8 mouse cellular contexts compared by ENCODE assay signal in the genomic region with DNA sequence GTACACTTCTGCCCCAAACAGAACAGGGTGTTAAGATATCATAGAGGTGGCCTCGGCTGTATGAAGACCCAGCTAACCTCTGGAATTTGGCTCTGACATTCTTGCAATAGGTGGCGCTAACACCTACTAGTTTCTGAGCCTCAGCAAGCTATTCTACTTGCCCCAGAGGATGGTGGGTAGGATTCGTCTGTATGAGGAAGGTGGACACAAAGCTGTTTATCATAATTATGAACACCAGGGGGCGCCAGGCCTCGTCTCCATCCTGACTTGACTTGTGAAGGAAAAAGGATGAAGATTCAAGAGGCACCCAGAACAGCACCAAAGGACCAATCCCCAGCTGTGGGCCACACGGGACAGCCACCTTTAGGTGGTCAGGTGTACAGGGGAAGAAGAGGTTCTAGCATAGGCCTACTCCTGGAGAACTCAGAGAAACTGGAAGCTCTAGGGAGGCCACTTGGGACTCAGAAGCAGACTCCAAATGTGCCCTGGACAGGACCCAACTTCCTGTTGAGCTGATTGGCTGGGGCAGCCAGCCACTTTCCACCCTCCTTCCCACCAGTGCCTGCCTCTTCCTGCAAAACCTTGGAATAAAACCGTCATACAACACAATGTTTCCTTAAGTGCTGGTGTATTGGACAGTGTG. TPM values are rescaled to one million over a fixed set of nuclear protein-coding genes. Genes with fewer than 3 reads are reported as not detected.
DNase-seq lines count a peak whose midpoint lies in the region; ATAC-seq and TF ChIP-seq lines count a peak whose summit lies in the region.
"Had no signal": no experiment of that assay in that cellular context is flagged by ENCODE, and none has a peak within 500 bp of the region (broad histone marks: within the 10 kb centered on the region; RNA-seq: fewer than 3 reads in every experiment).

No protein-coding gene starts in this region.

- DNase-seq in 3T3-L1 (ENCODE audit: low read depth, low spot score) (peak; percentile 71), A20 (ENCODE audit: low read depth, low spot score) (peak; percentile 87)
- peak; percentile 28 to 73 for DNase-seq in frontal cortex, adult 2 months (ENCODE audit: extremely low spot score in 1 of 2, low spot score in 1 of 2)
- peak; percentile 62 for DNase-seq in kidney, postnatal 0 days (ENCODE audit: low spot score)

- TF ChIP-seq CTCF in bone marrow, adult 2 months (IDR thresholded peaks at IDR 0.05; ENCODE audit: control insufficient read depth, insufficient read depth, low read length), result peak; percentile 69
- TF ChIP-seq CTCF in kidney, postnatal 0 days (IDR thresholded peaks at IDR 0.05; ENCODE audit: low read depth), result peak; percentile 69
- TF ChIP-seq CTCF in small intestine, adult 2 months (IDR thresholded peaks at IDR 0.05; ENCODE audit: extremely low read depth, insufficient read length, insufficient replicate concordance, low read depth, low read length), result peak; percentile 40; the same call in 1 of the 2 replicates

- no peak overlapping the region for H3K4me3 ChIP-seq in bone marrow, adult 2 months (replicated peaks; ENCODE audit: control insufficient read depth, low read depth, low read length)
- no peak overlapping the region for H3K4me3 ChIP-seq in kidney, postnatal 0 days (replicated peaks; ENCODE audit: low read depth, low read length)
- no peak overlapping the region for H3K4me3 ChIP-seq in lung, embryonic 16.5 days (ENCODE audit: low read length)
- H3K4me3 ChIP-seq in small intestine, adult 2 months (ENCODE audit: low read depth, low read length), result no peak overlapping the region
- H3K4me3 ChIP-seq: hindbrain, embryonic 15.5 days had no signal

- H3K36me3 ChIP-seq in kidney, postnatal 0 days (ENCODE audit: insufficient read depth, low read length), result no peaks in the 10 kb centered on the region
- no peaks in the 10 kb centered on the region for H3K36me3 ChIP-seq in lung, embryonic 16.5 days (ENCODE audit: control insufficient read depth, insufficient read depth, low read length)
- H3K36me3 ChIP-seq in small intestine, adult 2 months (ENCODE audit: control insufficient read depth, insufficient read depth, low read length), result no peaks in the 10 kb centered on the region
- H3K36me3 ChIP-seq: hindbrain, embryonic 15.5 days had no signal

- no peaks in the 10 kb centered on the region for H3K27me3 ChIP-seq in kidney, postnatal 0 days (ENCODE audit: insufficient read depth, low read length)
- no peaks in the 10 kb centered on the region for H3K27me3 ChIP-seq in lung, embryonic 16.5 days (ENCODE audit: control insufficient read depth, insufficient read depth, low read depth, low read length)
- no peaks in the 10 kb centered on the region for H3K27me3 ChIP-seq in small intestine, adult 2 months (ENCODE audit: control insufficient read depth, insufficient read depth, low read length)
- H3K27me3 ChIP-seq: hindbrain, embryonic 15.5 days had no signal

- H3K27ac ChIP-seq in bone marrow, adult 2 months (ENCODE audit: control insufficient read depth, insufficient read depth, low read depth, low read length, poor library complexity), result no peak overlapping the region
- H3K27ac ChIP-seq in kidney, postnatal 0 days, result no peak overlapping the region
- H3K27ac ChIP-seq in lung, embryonic 16.5 days (ENCODE audit: low read length), result no peak overlapping the region
- H3K27ac ChIP-seq in small intestine, adult 2 months (ENCODE audit: insufficient read depth, low read depth, low read length), result no peak overlapping the region
- H3K27ac ChIP-seq: hindbrain, embryonic 15.5 days had no signal

- TF ChIP-seq POLR2A in bone marrow, adult 2 months (IDR thresholded peaks at IDR 0.05; ENCODE audit: borderline replicate concordance, control insufficient read depth, low read depth, low read length), result no peak
- TF ChIP-seq POLR2A in small intestine, adult 2 months (IDR thresholded peaks at IDR 0.05; ENCODE audit: low read depth, low read length), result no peak

- H3K4me1 ChIP-seq in bone marrow, adult 2 months (ENCODE audit: control insufficient read depth, insufficient read depth, low read length), result no peaks in the 10 kb centered on the region
- H3K4me1 ChIP-seq in kidney, postnatal 0 days (replicated peaks; ENCODE audit: insufficient read depth, low read length), result no peaks in the 10 kb centered on the region
- peaks cover 4% of the 10 kb centered on the region for H3K4me1 ChIP-seq in lung, embryonic 16.5 days (replicated peaks; ENCODE audit: control insufficient read depth, insufficient read depth, low read length)
- H3K4me1 ChIP-seq in small intestine, adult 2 months (ENCODE audit: control insufficient read depth, insufficient read depth, insufficient read length, low read length), result no peaks in the 10 kb centered on the region

- no peak overlapping the region for H3K4me2 ChIP-seq in kidney, postnatal 0 days (ENCODE audit: low read length)
- H3K4me2 ChIP-seq in lung, embryonic 16.5 days (ENCODE audit: low read depth, low read length), result no peak overlapping the region
- H3K4me2 ChIP-seq: hindbrain, embryonic 15.5 days had no signal

- no peak for ATAC-seq in kidney, postnatal 0 days (replicated peaks; ENCODE audit: low FRiP score, low read depth)
- ATAC-seq in lung, embryonic 16.5 days (ENCODE audit: low read depth), result peak; percentile 15; the same call in 1 of the 2 replicates

- 15% methylated on average over 7 of the region's 7 CpGs for WGBS in bone marrow, adult 2 months
- 52% methylated on average over 7 of the region's 7 CpGs for WGBS in kidney, postnatal 0 days
- 37% methylated on average over 7 of the region's 7 CpGs for WGBS in lung, embryonic 16.5 days
- WGBS in small intestine, adult 2 months, result 32% methylated on average over 7 of the region's 7 CpGs

- no peak overlapping the region for H3K9ac ChIP-seq in kidney, postnatal 0 days (ENCODE audit: low read depth, low read length)
- H3K9ac ChIP-seq in lung, embryonic 16.5 days (ENCODE audit: low read length), result no peak overlapping the region
- H3K9ac ChIP-seq: hindbrain, embryonic 15.5 days had no signal

- H3K9me3 ChIP-seq in kidney, postnatal 0 days (replicated peaks; ENCODE audit: low read length), result no peaks in the 10 kb centered on the region
- no peaks in the 10 kb centered on the region for H3K9me3 ChIP-seq in lung, embryonic 16.5 days (ENCODE audit: control insufficient read depth, low read length)
- H3K9me3 ChIP-seq: hindbrain, embryonic 15.5 days had no signal

RNA-seq across cellular contexts. Expression of a gene that starts 32.3 kb away (rescaled TPM):
- polyA plus RNA-seq in bone marrow, adult 2 months (2011; ENCODE audit: insufficient read depth, insufficient read length, low replicate concordance, missing spikeins), result 2.1 and 6.6 TPM in 2 replicates
- 46.1 and 50.2 TPM in 2 replicates for polyA plus RNA-seq in frontal cortex, adult 2 months (2012; rRNA removed)
- 8.9 and 9.5 TPM in 2 replicates for polyA plus RNA-seq in kidney, postnatal 0 days (2015; fragmentation: Nextera tagmentation; extraction: Ambion mirVana)
- 17.7 and 17.9 TPM in 2 replicates for polyA plus RNA-seq in lung, embryonic 16.5 days (2015; fragmentation: Nextera tagmentation; extraction: Ambion mirVana)
- 0.65 and 0.86 TPM in 2 replicates for polyA plus RNA-seq in small intestine, adult 2 months (2012; rRNA removed)
